Mouse (Mus musculus) T-helper 17 cell (primary cell): Measurements from ENCODE around the gene Myh10.
"Not testable (repeated sequence)": the region's sequence is repeated elsewhere in the genome, so short reads cannot be mapped to it uniquely, and the experiment has no call there.

Experiments used
- in situ Hi-C, 2 experiments: fragments of 300-600 bp; cut with MboI, MseI; formaldehyde crosslinking; loops; 1 replicate in 1 of 2; 2 replicates in 1 of 2; pipeline ENCODE4 v1.15.1; 2025; ENCODE audit warnings: high pct_unique_total_duplicates in 2 of 2

Gene Myh10

DNA sequence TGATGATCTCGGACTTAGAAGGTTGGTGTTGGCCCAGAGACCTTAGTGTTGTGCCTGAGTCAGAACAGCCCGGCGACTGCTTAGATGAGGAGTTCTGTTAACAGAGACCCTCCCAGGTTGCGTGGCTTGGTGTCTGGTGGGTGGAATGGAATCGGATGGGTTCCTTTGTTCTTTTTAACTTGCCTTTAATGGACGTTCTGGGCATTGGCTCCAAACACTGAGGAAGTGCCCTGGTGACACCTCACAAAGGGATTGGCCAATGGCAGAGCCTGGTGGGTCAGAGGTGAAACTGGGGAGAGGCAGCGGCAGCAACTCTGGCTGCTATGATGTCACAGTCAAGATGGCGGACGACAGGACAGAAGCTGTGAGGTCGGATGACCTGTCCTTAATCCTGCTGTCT is 99.4 kb downstream of the Myh10 start:
- in situ Hi-C loops: no loop called here

DNA sequence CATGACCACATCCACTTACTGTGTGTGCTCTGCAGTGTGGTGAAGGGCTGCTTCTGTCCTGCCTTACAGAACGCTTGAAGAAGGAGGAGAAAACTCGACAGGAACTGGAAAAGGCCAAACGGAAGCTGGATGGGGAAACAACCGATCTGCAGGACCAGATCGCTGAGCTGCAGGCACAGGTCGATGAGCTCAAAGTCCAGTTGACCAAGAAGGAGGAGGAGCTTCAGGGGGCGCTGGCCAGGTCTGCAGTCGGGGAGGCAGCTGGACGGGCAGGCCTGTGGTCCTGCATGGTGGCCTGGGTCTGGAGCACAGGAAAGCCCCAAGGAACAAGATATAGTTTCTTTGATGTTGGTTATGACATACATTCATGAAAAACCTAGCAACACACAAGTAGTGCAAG is 100.4 kb downstream of the Myh10 start:
- in situ Hi-C loops: no loop called here

DNA sequence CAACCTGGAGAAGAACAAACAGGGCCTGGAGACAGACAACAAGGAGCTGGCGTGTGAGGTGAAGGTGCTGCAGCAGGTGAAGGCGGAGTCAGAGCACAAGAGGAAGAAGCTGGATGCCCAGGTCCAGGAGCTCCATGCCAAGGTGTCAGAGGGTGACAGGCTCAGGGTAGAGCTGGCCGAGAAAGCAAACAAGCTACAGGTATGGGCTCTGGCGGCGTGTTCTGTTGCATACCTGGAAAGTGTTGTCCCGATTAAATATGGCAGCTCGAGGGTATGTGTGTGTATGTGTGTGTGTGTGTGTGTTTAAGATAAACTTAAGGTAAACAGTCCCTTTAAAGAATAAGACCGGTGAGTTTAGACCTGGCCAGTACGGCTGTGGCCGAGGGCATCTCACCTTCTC is 106.9 kb downstream of the Myh10 start:
- in situ Hi-C loops: no loop called here

DNA sequence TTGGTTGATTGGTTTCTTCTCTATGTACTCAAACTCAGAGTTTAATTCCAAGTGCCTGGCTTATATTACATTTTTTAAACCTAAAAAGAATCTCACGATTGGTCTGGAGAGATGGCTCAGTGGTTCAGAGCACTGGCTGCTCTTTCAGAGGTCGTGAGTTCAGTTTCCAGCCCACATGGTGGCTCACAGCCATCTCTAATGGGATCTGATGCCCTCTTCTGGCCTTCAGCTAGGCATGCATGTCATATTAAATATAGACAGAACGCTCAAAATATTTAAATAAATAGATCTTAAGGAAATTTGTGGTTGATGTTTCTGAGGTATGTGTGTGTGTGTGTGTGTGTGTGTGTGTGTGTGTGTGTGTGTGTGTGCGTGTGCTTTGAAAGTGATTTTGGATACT is 113.8 kb downstream of the Myh10 start:
- in situ Hi-C loops: no loop called here

DNA sequence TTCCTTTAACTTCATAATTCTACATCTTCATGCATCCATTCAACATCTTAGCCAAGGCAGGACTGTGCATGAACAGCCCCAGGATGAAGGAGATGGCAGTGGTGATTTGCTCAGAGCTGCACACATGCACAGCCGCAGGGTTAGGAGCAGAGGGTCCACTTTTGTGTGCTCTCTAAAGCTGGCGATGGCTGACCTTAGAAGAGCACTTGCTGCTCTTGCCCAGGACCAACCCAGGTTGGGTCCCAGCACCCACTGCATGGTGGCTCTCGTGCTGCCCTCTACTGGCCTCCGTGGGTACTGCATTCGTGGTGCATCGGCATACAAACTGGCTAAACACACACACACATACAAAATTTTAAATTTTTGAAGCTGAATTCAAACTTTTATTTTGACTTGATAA is 116.4 kb downstream of the Myh10 start:
- in situ Hi-C loops: no loop called here

DNA sequence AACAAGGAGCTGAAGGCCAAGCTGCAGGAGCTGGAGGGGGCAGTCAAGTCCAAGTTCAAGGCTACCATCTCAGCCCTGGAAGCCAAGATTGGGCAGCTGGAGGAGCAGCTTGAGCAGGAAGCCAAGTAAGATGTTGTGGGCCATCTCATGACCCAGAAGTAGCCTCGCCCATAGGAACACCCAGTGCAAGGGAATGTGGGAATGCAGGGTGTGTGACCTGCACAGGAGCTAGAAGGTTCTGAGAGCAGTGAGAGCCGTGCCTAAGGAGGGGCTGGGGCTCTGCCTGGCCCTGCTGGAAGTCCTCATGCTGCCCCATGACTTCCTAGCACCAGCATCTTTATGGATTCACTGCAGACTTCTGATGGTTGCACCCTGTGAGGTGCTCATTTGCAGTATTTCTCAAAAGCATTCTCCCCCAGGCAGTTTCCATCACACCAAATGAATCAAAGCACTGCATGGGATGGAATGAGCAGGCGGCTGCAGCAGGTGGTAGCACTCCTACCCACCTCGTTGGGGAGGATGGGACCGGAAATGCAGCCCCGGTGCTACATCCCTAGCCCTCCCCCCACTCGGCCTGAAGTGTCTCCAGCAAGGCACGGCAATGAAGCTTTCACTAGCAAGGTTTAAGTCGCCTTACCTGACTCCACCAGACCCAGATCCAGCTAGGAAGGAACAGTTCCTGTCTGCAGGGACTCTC is 120.7 kb downstream of the Myh10 start:
- in situ Hi-C loops: no loop called here

DNA sequence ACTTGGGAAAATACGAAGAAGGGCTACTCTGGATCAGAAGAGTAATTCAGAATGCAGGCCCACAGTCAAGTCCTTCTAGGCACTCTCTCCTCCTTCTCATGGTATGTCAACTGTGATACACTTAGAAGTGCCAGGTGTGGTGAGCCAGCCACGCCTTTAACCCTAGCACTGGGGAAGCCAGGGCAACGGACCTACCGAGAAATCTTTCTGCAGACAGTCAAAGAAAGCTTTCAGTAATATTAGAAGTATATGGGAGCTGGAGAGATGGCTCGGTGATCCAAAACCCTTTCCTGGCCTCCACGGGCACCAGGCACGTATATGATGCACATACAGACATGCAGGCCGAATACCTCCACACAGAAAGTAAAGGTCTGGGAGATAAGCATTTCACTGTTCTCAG is 127.1 kb downstream of the Myh10 start:
- in situ Hi-C loops: no loop called here

DNA sequence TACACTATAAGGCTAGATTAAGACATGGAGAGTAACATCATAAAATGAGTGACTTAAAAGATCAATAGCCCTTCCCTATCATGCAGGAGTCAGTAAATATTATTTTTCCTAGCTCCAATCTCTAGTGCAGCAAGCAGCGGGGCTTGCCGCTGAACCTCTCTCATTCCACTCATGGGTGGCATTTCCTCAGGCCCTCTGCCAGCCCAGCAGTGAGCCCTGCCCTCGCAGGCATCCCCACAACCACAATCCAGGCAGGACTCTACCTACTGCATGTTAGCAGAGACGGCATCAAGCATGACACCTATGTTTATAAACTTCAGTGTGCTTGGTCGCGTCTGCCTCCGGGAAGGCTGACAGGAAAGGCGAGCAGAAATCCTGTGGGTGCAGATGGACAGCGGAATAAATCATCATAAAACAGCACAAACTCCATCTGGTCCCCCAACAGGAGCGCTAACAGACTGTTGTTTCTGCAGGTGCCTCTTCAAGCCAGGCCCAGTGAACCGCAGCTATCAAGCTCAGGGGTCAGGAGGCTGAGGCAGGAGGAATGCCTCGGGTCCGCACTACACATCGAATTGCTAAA is 128.0 kb downstream of the Myh10 start:
- in situ Hi-C loops: no loop called here

DNA sequence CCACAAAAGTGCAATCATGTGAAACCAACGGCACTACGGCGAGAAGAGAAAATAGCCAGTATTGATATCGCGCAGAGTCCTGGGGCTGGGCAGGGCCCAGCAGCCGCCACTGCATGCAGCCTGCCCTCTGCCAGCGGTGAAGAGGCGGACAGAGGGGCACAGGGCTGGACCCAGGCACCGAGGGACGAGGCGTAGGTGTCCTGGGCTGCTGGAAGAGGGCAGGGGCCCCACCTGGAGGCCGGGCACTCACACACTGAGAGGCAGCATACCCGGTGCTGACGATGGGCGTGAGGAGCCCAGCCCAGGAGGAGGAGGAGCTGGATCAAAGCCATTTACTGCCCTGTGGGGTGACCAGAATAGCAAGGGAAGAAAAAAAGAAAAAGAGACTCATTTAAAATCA is 131.0 kb downstream of the Myh10 start:
- in situ Hi-C loops: no loop called here

DNA sequence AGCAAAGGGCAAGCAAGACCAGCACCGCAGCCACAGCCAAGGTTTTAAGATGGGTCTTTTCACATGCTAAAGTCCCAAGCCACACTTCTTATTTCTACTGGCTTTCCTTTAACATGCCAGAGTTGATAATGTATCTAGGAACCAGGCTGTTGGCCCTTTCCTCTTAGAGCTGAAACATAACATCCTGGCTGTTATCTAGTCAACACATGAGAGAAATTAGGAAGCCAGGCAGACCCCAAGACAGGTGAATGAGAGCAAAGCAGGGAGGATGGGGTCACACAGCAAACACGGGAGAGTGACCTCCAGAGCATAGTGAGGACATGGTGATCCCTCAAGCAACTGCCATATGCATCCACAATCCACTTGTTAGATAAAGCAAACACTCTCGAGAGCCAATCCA is 135.4 kb downstream of the Myh10 start:
- in situ Hi-C loops: no loop called here

DNA sequence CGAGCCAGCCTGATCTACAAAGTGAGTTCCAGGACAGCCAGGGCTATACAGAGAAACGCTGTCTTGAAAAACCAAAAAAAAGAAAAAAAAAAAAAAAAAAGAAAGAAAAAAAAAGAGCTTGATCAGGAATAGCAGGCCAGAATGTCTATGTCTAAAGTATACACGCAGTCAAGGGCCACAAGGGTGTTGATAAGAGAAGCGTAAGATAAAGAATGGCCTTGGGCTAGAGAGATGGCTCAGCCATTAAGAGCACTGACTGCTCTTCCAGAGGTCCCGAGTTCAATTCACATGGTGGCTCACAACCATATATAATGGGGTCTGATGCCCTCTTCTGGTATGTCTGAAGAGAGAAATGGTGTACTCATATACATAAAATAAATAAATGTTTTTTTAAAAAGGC is 140.2 kb downstream of the Myh10 start:
- in situ Hi-C loops: not testable (repeated sequence)

DNA sequence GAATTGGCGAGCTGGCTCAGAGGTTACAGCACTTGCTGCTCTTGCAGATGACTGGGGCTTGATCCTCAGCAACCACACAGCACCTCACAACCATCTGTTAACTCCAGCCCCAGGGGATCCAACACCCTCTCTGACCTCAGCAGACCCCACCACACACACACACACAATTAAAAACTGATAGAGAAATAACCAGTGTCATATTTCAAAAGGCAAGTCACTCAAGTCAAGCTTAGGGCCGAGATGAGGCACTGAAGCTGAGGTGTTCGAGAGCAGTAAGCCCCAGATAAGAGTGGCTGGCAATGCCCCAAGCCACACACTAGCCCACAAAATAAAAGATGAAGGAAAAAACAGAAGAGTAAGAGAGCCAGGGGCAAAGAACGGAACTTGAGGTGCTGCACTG is 141.4 kb downstream of the Myh10 start:
- in situ Hi-C loops: no loop called here

DNA sequence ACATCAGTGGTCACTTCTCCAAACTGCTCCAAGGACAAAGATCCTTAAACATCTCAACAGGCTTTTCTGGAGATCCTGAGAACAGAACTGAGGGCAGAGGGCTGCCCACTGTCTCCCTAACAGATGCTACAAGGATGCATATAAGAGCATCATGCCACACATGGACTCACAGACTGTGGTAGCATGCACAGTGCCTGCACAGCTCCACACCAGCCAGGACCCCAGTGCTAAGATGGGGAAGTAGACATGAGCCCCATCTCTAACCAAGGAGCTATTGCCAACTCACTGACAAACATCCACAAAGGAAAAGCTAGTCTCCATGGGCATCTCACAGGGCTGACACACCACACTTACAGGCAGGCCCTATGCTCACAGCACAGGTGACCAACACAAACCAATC is 142.2 kb downstream of the Myh10 start:
- in situ Hi-C loops: no loop called here

DNA sequence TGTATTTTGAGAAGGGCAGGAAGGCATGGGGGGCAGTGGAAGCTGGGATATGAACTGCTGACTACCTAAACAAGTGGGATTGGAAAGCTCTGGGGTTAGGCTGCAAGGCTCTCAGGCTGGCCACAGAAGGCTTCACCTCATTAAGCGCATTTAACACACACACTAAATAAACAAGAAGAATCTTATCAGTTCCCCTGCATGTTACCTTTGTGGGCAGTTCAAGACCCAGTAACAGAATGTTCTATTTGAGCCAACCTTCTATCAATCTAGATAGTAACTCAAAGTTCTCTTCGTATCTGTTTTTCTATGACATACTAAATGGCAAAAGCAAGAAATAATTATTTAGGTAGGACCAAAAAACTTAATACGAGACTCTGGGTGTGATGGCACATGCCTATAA is 143.7 kb downstream of the Myh10 start:
- in situ Hi-C loops: no loop called here

DNA sequence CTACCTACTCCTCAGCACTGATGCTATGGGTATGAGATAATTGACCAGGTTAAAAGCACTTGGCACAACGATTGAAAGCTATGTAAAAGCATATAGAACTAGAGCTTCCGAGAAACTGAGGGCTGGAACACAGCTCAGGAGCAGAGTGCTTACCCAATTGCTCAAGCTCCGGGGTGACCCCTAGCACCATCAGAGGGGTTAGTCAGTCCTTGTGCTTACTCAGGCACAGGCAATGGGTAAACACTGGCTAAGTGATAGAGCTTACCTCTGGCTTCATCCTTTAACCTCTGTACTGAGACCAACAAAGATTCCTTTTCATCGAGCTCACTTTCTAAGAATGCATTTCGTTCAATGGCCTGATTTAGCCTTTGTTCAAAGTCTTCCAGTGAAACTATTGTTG is 148.2 kb downstream of the Myh10 start:
- in situ Hi-C loops: no loop called here

DNA sequence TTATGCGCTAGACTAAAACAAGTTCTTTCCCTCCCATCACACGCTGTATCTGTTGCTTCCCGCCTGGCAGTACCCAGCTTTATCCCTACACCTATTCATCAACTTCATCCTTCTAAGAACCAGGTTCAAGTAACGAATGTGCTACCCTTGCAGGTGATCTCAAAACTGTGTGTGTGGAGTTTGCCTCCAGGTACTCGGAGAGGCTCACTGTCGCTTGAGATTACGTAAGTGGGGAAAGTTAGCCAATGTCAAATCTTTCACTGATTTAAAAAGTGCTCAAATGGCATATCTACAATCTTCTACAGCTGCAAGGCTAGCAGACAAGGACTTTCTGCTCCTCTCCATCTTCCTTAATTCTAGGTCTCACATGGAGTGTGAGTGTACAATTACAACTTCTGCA is 159.5 kb downstream of the Myh10 start:
- in situ Hi-C loops: loop anchor here in 1 of 2 experiments (10.0 kb wide), 1 partner anchor 274 kb away; the partner anchor contains the start of genes 9130213A22Rik, Aloxe3 and Hes7

DNA sequence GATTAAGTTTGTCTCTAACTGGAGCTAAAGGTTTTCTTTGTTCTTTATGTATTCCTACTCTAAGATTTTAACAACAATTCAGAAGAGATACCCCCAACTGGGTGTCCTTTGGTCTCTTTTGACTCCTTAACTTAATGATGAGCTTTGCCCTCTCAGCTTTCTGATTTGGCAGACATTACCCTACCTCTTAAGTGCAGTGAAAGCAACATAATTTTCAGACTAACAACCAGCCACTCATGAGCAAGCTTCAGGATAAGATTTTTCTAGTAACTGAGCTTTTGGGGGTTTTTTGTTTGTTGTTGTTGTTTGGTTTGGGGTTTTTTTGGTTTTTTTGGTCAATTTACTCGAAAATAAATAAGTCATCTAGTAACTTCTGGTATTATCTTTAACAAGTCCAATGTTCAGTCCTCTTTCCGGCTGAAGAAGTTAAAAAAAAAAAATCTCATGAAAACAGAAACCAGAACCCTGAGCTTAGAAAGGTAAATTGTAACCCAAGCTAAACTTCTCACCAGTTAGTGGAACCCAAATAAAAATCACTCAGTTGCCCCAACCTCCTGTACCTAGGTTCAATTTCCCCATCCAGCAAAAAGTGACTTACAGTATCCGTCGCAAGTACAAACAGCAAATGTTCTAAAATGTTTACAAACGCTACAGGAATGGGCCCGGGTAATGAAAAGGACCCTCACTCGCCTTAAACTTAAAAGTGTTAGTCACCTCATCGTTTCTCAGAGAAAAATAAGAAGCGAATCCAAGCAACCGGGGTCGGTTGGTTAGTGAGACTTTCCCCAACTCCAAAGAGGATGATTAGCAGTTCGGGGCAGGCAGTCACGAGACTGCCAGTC is 160.5 kb downstream of the Myh10 start:
- in situ Hi-C loops: loop anchor here in 1 of 2 experiments (10.0 kb wide), 1 partner anchor 273 kb away; the partner anchor contains the start of genes 9130213A22Rik, Aloxe3 and Hes7

DNA sequence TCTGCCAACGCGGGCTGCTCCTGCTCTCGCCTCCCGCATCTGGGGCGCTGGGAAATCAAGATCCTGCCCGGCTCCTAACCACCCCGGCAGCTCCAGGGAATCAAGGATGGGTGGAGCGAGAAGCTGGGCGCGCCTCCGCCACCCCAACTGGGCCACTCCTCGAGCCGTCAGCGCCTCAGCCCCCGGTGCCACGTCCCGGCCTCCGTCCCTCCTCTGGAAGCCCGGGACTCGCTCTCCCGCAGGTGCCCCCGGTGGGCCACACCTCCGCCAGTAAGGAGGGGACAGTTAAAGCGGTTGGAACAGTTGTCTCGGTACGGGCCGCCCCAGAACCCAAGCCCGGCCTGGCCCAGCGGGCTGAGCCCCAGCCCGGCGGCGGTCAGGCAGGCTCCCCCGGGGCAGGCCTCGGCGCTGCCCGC is 161.1 kb downstream of the Myh10 start:
- in situ Hi-C loops: loop anchor here in 1 of 2 experiments (10.0 kb wide), 1 partner anchor 272 kb away; the partner anchor contains the start of genes 9130213A22Rik, Aloxe3 and Hes7

DNA sequence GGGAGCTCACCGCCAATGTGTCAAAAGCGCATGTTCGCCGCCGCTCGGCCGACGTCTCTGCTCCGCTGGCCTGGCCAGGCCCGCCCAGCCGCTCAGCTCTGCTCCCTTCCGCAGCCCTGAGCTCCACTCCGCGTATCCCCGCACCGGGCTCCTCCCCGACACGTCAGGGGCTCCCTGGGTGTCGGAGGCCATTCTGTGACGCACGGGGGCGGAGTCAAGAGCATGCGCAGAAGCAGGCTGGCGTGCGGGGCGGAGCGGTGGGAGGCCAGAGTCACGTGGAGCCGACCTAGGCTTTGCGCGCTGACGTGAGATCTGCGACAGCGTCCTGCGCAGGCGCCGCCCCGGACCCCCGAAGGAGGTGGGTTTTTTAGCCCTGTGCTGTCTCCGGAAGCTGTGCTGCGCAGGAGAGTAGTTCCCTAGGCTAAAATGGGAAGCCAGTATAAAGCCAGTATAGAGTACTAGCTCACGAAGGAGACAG is 161.6 kb downstream of the Myh10 start:
- in situ Hi-C loops: loop anchor here in 1 of 2 experiments (10.0 kb wide), 1 partner anchor 272 kb away; the partner anchor contains the start of genes 9130213A22Rik, Aloxe3 and Hes7

DNA sequence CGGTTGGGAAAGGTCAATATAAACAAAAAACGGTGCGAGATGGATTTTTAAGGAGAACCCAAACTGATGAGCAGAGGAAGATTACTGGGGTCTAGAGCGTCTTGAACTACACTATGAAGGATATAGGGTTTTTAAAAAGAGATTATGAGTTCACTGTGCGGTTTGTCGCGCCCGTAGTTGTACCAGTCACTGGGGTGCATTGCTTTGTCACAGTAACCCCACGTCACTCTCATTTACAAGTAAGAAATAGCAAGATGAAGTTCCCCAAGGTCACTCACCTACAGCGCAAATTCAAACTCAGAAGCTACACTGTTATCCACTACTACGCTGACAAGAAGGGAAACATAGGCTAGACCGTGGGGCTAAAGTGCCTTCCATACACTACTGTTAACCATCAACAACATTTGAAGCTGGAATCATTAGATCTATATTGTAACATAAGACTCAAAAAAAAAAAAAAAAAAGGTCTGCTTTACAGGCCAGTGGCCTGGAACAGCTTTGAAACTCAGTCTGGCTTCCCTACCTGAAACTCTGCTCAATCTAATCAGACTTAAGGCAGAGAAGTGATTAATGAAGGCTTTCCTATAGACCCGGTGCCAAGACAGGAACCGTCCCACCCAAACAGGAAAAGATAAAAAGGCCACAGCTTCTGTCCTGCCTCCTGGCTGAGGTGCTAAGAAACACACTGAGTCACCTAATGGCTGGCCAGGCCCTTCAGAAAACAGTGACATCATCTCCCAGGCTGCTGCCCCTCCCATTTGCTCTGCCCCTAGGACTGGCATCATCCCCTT is 162.4 kb downstream of the Myh10 start:
- in situ Hi-C loops: loop anchor here in 1 of 2 experiments (10.0 kb wide), 1 partner anchor 271 kb away; the partner anchor contains the start of genes 9130213A22Rik, Aloxe3 and Hes7

DNA sequence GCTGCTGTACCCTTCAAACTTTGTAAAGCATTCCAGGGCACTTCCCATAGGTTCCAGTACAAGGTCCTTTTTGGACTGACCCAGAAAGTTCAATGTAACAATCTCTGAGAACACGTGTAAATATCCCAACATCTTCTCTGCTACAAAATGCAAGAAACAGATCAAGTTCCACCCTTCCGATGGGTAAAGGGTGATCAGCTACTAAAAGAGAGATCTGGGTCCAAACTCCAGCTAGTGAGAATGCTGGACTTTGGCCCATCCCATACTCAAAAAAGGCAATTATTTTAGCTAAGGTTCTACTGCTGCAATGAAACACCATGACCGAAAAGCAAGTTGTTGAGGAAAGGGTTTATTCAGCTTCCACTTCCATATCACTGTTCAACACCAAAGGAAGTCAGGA is 163.3 kb downstream of the Myh10 start:
- in situ Hi-C loops: loop anchor here in 1 of 2 experiments (10.0 kb wide), 1 partner anchor 270 kb away; the partner anchor contains the start of genes 9130213A22Rik, Aloxe3 and Hes7
